Mouse (Mus musculus) bone marrow macrophage, adult 2 months (primary cell): ENCODE measurements around the gene Rbak.

Experiments used
- CTCF ChIP-seq: IDR thresholded peaks from 2 replicates; pipeline ENCODE4 v1.5.1; 2012; ENCODE audit warnings: low read depth, mild to moderate bottlenecking, low read length, moderate library complexity
- POLR2A ChIP-seq: IDR thresholded peaks from 2 replicates; pipeline ENCODE4 v1.6.1; 2012; ENCODE audit warnings: mild to moderate bottlenecking, low read depth, low read length, borderline replicate concordance

- TF ChIP-seq POLR2A (no peak), CTCF (no peak)
Observed at GRCm38 (mm10) chr5:143153756-143154155, 26.8 kb downstream of the Rbak start.
